Mouse (Mus musculus): Measurements from ENCODE around the gene Rps6ka2. TPM values are rescaled to one million over a fixed set of nuclear protein-coding genes. Genes with fewer than 3 reads are reported as not detected.
"Not testable (repeated sequence)": the region's sequence is repeated elsewhere in the genome, so short reads cannot be mapped to it uniquely, and the experiment has no call there.

Gene Rps6ka2
- 32.6 and 34.5 TPM in 2 replicates for total RNA-seq (2014; fragmentation: Nextera tagmentation)
- total RNA-seq (2017): 21.2 and 26.1 TPM in 2 replicates

DNA sequence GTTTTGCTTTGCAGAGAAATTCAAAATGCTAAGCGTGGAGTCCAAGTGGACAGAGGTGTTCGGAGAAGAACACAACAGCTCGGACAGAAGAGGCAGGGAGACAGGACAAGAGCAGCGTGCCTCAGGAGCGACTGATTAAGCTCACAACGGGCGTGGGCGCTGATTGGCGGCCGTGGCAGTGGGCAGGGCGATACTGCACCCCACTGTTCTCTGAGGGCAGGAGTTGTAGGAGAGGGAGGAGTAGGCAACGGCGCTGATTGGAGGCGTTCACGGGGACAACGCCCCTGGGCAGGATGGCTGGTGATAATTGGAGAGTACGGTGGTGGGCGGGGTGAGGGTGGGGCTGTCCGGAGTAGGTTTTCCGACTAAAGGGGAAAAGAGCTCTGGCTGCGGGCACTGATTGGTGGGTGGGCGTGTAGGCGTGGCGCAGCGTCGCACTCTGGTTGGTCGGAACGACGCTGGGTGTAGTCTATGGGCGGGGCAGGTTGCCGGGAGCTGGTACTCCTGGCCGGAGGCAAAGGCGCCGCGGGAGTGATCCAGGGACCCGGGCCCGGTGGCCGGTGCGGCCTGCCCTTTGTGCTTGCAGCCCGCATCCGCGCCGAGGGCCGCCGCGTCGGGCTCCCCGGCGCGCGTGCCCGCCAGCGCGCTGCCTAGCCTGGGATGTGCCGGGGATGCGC is at the start of gene Rps6ka2:
Gene Rps6ka2 (plus strand): TSS at position 489 of the 677 bp plus-strand sequence.
- ATAC-seq (replicated peaks; ENCODE audit: poor library complexity, severe bottlenecking): peak; percentile 93

DNA sequence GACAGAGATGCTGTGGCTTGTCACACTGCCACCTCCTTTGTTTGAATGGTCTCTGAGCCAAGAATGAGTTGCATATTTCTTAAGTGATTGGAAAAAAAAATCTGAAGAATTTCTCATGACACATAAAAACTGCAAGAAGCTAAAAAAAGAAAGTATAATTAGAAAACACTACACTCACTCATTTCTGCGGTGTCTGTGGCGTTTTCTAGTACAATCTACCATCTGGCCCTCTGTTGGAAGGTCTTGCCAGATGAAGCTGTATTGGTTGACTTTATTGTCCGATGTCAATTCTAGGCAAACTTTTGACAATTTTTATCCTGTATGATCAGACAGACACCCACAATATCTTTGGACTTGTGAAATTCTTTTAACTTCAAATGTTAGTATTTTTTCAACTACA is 49.1 kb upstream of the Rps6ka2 start:
- ATAC-seq (replicated peaks; ENCODE audit: poor library complexity, severe bottlenecking): not testable (repeated sequence)

DNA sequence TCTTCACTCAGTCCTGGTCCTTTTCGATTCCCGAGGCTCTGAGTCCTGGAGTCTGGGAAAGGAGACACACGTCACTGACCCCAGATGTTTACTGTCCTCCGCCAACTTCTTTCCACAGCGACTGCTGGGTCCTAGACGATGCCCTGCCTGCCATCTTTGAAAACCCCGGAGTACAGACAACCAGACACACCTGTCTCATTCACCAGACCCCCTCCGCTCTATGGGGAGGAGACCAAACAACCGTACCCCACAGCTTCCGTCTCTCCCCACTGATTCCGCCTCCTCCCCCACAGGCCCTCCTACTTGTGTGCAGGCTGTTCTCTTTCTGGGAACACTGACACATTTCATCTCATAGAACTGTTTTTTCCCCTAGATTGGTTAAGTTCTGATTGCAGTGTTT is 47.4 kb upstream of the Rps6ka2 start:
- ATAC-seq (replicated peaks; ENCODE audit: poor library complexity, severe bottlenecking): not testable (repeated sequence)

DNA sequence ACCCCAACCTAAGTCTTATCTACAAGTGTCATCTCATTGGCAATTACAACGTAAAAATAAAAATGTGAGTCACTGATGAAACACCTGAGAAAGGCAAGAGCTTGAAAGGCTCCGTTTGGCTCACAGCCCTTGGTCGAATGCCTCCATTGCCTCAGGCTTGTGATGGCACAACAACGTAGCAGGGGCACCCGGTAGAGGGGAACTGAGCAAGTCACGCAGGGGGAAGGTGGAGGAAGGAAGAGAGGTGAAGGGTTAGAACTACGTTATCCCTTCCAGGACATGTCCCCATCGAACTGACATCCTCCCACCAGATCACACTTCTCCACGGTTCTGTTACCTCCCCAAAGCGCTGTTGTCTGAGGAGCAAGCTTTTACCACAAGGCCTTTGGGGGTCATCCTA is 43.4 kb upstream of the Rps6ka2 start:
- peak; percentile 53 for ATAC-seq (replicated peaks; ENCODE audit: poor library complexity, severe bottlenecking)

DNA sequence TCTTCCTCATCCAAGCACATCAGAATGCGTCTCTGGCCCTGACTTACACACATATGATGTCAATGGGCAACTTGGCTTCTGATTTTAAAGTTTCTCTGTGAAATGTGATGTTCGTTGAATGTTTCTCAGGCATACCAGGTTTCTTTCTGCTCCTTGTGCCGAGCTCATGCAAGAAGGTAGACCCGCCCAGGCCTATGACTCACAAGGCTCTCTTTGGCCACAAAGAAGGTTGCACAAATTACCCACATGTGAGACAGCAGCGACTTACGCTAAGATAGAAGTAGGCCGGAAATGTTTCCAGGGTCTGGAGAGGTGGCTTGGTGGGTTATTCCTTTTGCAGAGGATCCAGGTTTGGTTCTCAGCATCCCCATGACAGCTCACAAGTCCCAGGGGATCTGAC is 35.9 kb upstream of the Rps6ka2 start:
- peak; percentile 9; the same call in 1 of the 2 replicates for ATAC-seq (replicated peaks; ENCODE audit: poor library complexity, severe bottlenecking)

- ATAC-seq (replicated peaks; ENCODE audit: poor library complexity, severe bottlenecking): not testable (repeated sequence)
These were observed 34.6 kb upstream of the Rps6ka2 start for GRCm38 (mm10) chr17:7135277-7135676.

- no peak for ATAC-seq (replicated peaks; ENCODE audit: poor library complexity, severe bottlenecking)
These were observed 31.6 kb upstream of the Rps6ka2 start for GRCm38 (mm10) chr17:7138186-7138925.

DNA sequence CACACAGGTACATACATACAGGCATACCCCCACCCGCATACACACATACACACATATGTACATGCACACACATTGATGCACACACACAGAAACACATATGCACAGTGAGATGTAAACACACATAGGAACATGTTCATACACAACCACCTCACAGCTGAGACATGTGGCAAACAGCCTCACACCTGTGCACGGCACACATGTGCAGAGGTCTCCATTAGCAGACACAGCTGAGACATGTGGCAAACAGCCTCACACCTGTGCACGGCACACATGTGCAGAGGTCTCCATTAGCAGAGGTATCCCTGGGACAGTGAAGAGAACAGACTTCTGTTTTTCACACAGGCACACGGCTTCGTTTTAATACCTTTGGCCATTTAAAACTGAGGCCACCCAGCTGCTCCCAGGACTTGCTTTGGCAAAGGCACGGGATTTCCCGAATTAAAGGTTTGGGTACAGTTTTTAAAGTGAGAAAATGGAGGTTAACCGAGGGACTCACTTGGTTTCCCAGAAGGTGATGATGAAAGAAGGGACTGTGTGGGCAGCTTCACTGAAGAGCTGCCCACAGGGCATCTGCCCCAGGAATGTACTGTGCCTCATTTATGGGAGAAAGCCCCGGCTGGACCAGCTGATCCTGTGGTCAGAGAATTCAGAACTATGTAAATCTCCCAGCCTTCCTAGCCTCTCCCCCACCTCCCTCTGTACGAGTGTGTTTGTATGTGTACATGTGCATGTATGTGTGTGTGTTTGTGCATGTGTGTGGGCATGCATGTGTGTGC is 29.3 kb upstream of the Rps6ka2 start:
- no peak for ATAC-seq (replicated peaks; ENCODE audit: poor library complexity, severe bottlenecking)

DNA sequence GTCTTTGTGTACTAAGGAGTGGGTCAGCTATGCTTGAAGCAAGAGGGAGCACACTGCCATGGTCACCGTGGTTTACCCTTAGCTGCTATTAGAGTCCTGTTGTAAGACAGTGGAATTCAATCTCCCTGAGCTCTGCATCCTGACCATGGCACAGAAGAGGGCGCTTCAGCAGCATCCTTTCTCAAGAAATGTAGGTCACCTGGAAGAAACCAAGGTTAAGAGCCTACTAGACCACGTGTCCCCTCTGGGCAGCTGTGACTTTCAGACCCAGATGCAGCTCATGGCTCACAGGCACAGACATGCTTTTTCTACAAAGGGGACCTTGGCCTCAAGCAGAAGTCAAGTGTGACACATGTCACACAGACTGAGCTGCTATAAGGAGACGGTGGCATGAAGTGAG is 27.5 kb upstream of the Rps6ka2 start:
- ATAC-seq (replicated peaks; ENCODE audit: poor library complexity, severe bottlenecking): no peak

GRCm38 (mm10) chr17:7143885-7144518 is 25.9 kb upstream of the Rps6ka2 start:
- ATAC-seq (replicated peaks; ENCODE audit: poor library complexity, severe bottlenecking): no peak

GRCm38 (mm10) chr17:7145373-7146058 is 24.4 kb upstream of the Rps6ka2 start:
- ATAC-seq (replicated peaks; ENCODE audit: poor library complexity, severe bottlenecking): 0 out of 2 replicates have a peak, but pooled peaks have one; percentile 20

- no peak for ATAC-seq (replicated peaks; ENCODE audit: poor library complexity, severe bottlenecking)
These were observed 23.4 kb upstream of the Rps6ka2 start for GRCm38 (mm10) chr17:7146479-7146878.

DNA sequence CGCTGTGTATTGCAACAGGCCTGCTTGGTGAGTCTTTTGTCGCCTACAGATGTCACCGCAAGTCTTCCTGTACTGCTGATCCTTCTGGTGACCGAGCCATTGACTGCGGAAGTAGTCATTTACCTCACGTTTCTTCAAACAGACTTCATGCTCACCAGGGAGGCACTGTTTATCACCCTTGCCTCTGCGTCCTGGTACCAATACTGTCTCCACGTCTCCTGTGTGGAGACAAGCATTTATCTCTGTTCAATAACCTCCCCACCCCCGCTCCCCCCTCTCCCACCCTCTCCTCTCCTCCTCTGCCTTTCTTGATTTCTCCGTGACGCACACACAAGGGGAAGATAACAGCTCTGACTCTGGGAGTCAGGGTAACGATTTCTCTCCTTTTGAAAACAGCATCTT is 22.0 kb upstream of the Rps6ka2 start:
- peak; percentile 46 for ATAC-seq (replicated peaks; ENCODE audit: poor library complexity, severe bottlenecking)

- ATAC-seq (replicated peaks; ENCODE audit: poor library complexity, severe bottlenecking): no peak
These were observed 20.4 kb upstream of the Rps6ka2 start for GRCm38 (mm10) chr17:7149328-7150195.

DNA sequence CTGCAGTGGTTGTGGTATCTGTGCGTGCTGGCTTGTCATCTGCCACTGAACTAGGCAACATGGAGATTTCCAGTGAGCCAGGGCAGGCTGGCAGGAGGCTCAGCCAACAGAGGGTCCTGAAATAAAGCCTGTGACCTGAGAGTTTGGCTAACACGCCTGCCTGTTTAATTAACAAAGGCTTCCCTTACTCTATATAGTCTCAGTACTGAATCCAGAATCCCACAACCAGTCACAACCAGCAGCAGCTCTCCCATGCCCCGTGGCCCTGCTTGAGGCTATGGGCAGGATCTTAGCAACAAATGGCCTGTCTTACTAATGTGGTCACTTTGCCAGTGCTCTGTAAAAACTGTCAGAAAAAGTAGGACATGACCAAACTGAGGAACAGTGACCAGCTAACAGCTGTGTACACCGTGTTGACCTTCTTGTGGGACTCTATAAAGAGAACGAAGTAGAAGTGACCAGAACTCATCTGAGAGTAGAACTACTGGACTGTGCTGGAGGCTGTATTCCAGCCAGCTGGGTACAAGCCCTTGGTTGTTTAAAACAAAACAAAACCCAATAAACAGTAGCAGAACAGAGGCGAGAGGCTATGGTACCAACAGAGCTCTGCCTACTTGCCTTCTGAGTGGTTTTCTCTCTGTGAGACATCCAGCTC is 18.3 kb upstream of the Rps6ka2 start:
- ATAC-seq (replicated peaks; ENCODE audit: poor library complexity, severe bottlenecking): no peak

GRCm38 (mm10) chr17:7152662-7153061 is 17.3 kb upstream of the Rps6ka2 start:
- no peak for ATAC-seq (replicated peaks; ENCODE audit: poor library complexity, severe bottlenecking)

GRCm38 (mm10) chr17:7163955-7164354 is 6.0 kb upstream of the Rps6ka2 start:
- peak; percentile 92 for ATAC-seq (replicated peaks; ENCODE audit: poor library complexity, severe bottlenecking)

DNA sequence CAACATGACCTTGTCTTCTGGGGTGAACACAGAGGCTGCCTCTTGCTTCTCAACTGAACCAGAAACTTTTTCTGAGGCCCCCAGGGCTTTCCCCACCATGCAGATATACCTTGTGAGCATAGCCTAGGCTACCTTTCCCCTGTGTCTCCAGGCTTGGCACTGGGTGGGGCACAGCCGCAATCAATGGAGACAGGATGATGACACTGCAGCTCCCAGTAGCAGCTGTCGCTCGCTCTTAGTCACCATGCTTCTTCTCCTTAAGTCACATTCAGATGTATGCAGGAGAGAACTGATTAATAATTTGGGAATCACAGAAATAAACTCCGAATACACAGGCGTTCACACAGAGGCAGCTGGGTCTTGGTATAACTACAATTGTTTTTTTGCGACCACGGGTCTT is 4.4 kb upstream of the Rps6ka2 start:
- no peak for ATAC-seq (replicated peaks; ENCODE audit: poor library complexity, severe bottlenecking)

Data from granulocyte monocyte progenitor cell, adult 5-6 weeks (primary cell).